Mouse (Mus musculus) G1E (cell line): ENCODE measurements at regions not wholly inside any gene's neighbourhood (a gene's known extent, or its start where the extent isn't known, plus 50 kb on each side); places are given as distances from the start of the nearest gene placed in this dataset.

Experiments used
- ATAC-seq: 2 replicates; pipeline ENCODE4 v1.8.0; 2016; ENCODE audit warnings: mild to moderate bottlenecking; ENCODE audit not compliant: insufficient number of reproducible peaks, poor library complexity, low FRiP score, severe bottlenecking; ENCODE audit errors: extremely low read depth
- DNase-seq: peaks from one replicate; pipeline ENCODE4 v3.0.0; 2012; ENCODE audit warnings: low spot score
- H3K27me3 ChIP-seq: 2 replicates; pipeline ENCODE4 v1.6.1; 2012; ENCODE audit warnings: mild to moderate bottlenecking, low read length, inconsistent platforms; ENCODE audit not compliant: insufficient read depth
- H3K36me3 ChIP-seq: replicated peaks from 2 replicates; pipeline ENCODE3; 2012; ENCODE audit warnings: mild to moderate bottlenecking, inconsistent platforms
- H3K4me1 ChIP-seq: 2 replicates; pipeline ENCODE4 v1.6.1; 2012; ENCODE audit warnings: low read depth, low read length, inconsistent platforms, mixed read lengths; ENCODE audit not compliant: insufficient read depth
- H3K4me3 ChIP-seq: 2 replicates; pipeline ENCODE4 v1.5.1; 2012; ENCODE audit warnings: low read depth, mild to moderate bottlenecking, inconsistent platforms, low read length, moderate library complexity, mixed read lengths
- H3K9me3 ChIP-seq: replicated peaks from 2 replicates; pipeline ENCODE4 v1.6.1; 2012; ENCODE audit warnings: inconsistent platforms
- CTCF ChIP-seq: IDR thresholded peaks from 2 replicates; pipeline ENCODE4 v1.5.1; 2012; ENCODE audit warnings: low read depth, low read length, inconsistent platforms, mixed read lengths
- GATA1 ChIP-seq: IDR thresholded peaks from 2 replicates; pipeline ENCODE4 v1.6.1; 2012; ENCODE audit warnings: borderline replicate concordance, low read length, inconsistent platforms, mixed read lengths
- GATA2 ChIP-seq: IDR thresholded peaks from 2 replicates; pipeline ENCODE4 v1.6.1; 2012; ENCODE audit warnings: low read depth, low read length, inconsistent platforms, borderline replicate concordance
- POLR2AphosphoS5 ChIP-seq: IDR thresholded peaks from 2 replicates; pipeline ENCODE4 v1.6.1; 2012; ENCODE audit warnings: low read depth, low read length, inconsistent platforms; ENCODE audit not compliant: insufficient replicate concordance
- TAL1 ChIP-seq: conservative IDR thresholded peaks from 2 replicates; pipeline ENCODE4 v1.6.1; 2012; ENCODE audit warnings: low read depth, low read length, inconsistent platforms, mixed read lengths

DNA sequence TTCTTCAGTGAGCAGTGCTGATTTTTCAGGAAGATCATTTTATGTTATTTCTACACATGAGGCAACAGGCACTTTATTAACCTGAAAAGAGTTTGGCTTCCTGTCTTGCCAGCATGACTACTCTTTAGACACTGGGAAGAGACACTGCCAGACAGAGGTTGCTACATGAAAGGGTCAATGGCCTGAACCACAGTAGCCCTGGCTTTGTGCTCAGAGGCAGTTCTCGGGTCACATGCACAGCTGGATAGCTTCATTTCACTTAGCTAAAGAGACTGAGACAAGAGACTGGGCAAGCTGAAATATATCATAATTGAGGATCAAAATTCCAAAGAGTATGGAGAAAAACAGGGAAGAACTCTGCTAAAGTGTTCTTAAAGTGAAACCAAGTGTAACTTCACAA, 74.9 kb upstream of the Hes1 start:
- H3K27me3 ChIP-seq: peaks cover 73% of the 10 kb centered on the region
- no peaks in the 10 kb centered on the region for H3K36me3 ChIP-seq
- no peak overlapping the region for H3K4me3 ChIP-seq
- DNase-seq: no peak
- H3K4me1 ChIP-seq: peaks cover 13% of the 10 kb centered on the region
- ATAC-seq: no peak
- TF ChIP-seq TAL1 (no peak), CTCF (no peak), POLR2AphosphoS5 (no peak), GATA2 (no peak), GATA1 (no peak)
- H3K9me3 ChIP-seq: no peaks in the 10 kb centered on the region

DNA sequence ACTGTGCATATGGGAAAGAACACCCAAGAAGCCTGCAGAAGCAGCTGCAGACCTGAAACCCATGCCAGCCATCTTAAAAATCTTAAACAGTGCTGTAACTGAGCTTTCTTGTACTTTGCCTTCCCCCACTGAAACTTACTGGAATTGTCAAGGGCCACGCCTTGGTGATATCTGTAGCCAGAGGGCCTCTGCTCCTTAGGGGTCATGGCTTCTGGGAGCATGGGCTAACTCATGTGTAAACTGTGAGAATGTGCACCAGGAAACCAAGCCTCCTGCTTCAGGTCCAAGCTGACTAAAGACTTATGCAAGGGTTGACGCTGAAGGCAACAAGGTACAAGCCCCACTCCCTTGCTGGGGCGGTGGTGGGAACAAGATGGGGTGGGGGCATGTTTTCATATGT, 73.8 kb upstream of the Hes1 start:
- DNase-seq (no peak), ATAC-seq (no peak)
- no peaks in the 10 kb centered on the region for H3K36me3 ChIP-seq
- peaks cover 76% of the 10 kb centered on the region for H3K27me3 ChIP-seq
- peaks cover 13% of the 10 kb centered on the region for H3K4me1 ChIP-seq
- TF ChIP-seq GATA1 (no peak), CTCF (no peak), GATA2 (no peak), POLR2AphosphoS5 (no peak), TAL1 (no peak)
- H3K9me3 ChIP-seq: no peaks in the 10 kb centered on the region
- no peak overlapping the region for H3K4me3 ChIP-seq

DNA sequence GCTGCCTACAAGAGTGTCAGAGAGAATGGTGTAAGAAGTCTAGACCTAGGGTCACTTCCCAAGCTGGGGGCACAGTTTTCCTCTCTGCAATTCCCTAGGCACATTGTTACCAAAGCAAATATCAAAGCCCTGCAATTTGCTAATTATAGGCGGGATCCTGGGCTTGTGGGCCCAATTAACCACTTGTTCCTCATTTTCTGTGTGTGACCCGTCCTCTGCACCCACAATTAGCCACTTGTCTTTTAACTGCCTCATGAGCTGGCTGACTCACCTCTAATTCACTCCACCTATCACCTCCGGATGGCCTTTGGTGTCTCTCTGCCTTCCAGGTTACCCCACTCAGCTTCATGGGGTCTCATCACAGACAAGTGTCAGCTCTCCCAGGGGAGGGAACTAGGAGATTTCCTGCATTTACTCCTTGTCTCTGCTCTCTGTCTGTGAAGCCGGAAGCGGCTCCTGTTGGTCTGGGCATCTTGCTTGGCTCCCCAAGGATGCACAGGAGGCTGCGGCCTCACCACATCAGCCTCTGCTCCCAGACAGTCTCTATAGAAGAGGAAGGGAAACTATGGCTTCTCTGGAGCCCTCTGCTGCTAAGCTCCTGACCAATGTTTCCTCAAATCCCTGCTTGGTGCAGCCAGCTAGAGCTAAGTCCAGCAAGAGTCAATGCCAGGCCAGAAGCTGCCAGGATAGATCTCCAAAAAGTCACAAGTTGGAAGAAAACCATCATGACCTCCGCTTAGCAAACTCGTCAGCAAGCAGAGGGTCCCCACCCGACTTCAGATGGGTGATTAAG, 73.2 kb upstream of the Hes1 start:
- H3K27me3 ChIP-seq: peaks cover 77% of the 10 kb centered on the region
- no peaks in the 10 kb centered on the region for H3K36me3 ChIP-seq
- TF ChIP-seq TAL1 (no peak), GATA2 (no peak), POLR2AphosphoS5 (no peak), GATA1 (no peak), CTCF (no peak)
- H3K4me1 ChIP-seq: peaks cover 19% of the 10 kb centered on the region
- DNase-seq: no peak
- no peak for ATAC-seq
- no peaks in the 10 kb centered on the region for H3K9me3 ChIP-seq
- no peak overlapping the region for H3K4me3 ChIP-seq

DNA sequence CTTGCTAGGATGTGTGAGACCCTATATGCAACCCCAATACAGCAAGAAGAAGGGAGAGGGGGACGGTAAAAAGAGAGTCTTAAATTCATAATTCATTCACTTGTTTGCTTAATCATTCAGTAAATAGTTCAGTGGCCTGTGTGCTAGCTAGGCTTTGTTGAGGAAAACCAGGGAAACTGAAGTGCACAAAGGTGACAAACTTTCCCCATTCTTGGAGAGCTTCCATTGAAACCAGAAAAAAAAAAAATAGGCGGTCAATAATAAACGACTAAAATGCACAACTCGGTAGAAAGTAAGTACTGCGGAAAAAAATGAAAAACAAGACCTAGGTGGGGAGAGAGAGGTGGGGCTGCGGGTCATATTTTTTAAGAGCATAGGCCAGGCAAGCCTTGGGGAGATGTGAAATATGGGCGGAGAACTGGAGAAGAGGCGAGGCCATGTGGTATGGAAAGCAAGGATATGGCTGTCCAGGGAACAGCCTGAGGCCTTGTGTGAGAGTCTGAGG, 72.3 kb upstream of the Hes1 start:
- Histone ChIP-seq H3K9me3 (no peaks in the 10 kb centered on the region), H3K4me1 (peaks cover 21% of the 10 kb centered on the region)
- no peak for ATAC-seq

DNA sequence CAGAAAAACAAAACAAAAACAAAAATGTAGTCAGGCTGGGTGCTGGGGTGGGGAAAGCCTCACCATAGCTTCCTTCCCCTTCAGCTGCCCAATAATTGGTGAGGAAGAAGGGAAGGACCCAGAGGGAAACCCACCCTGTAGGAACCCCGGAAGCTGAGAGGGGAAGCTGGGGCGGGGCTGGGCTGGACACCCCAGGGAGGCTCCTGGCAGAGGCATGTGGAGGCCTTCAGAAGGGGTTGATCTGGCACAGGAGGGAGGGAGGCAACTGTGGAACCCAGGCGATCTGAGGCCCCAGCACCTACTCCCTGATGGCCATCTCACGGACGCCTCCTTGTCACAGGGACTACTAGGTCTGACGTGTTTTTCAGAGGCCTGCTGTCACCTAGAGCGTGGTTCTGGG, 71.1 kb upstream of the Hes1 start:
- Histone ChIP-seq H3K4me1 (peaks cover 21% of the 10 kb centered on the region), H3K9me3 (no peaks in the 10 kb centered on the region), H3K36me3 (no peaks in the 10 kb centered on the region), H3K27me3 (peaks cover 75% of the 10 kb centered on the region), H3K4me3 (no peak overlapping the region)
- TF ChIP-seq GATA2 (no peak), GATA1 (no peak), CTCF (no peak), TAL1 (no peak), POLR2AphosphoS5 (no peak)
- DNase-seq (no peak), ATAC-seq (no peak)

More for the DNA sequence above, 72.3 kb upstream of the Hes1 start:
- Histone ChIP-seq H3K4me3 (no peak overlapping the region), H3K36me3 (no peaks in the 10 kb centered on the region), H3K27me3 (peaks cover 71% of the 10 kb centered on the region)
- no peak for DNase-seq
- no peak for TF ChIP-seq TAL1
- TF ChIP-seq CTCF: no peak
- no peak for TF ChIP-seq POLR2AphosphoS5
- no peak for TF ChIP-seq GATA2
- no peak for TF ChIP-seq GATA1

DNA sequence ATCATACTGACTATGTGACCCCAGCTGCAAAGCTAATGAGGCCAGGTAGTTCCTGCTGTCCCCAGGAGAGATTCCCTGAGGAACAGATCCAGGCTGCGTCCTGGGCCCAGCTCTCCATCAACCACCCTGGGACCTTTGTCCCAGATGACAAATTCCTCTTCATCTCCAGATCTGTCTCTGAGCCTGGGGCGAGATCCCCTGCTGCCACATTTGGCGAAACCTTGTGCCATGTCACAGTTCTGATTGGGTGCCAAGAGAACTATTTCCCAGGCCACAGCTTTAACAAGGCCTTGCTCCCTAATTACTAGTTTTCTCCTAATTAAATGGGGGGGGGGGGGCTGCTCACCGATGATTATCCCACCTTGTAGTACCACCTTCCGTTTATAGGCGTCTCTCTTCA, 70.6 kb upstream of the Hes1 start:
- Histone ChIP-seq H3K4me1 (peaks cover 21% of the 10 kb centered on the region), H3K9me3 (no peaks in the 10 kb centered on the region), H3K4me3 (no peak overlapping the region), H3K27me3 (peaks cover 72% of the 10 kb centered on the region), H3K36me3 (no peaks in the 10 kb centered on the region)
- DNase-seq (no peak), ATAC-seq (no peak)
- TF ChIP-seq CTCF (no peak), POLR2AphosphoS5 (no peak), GATA2 (no peak), TAL1 (no peak), GATA1 (no peak)
